Mouse (Mus musculus) fibroblast of lung, adult 2 months (primary cell): ENCODE results near the gene Coq2.
A peak's percentile ranks its signal among the peaks of the same experiment; 100 is the strongest.

ENCODE experiments used
- DNase-seq: peaks from one replicate; pipeline ENCODE4 v3.0.0-alpha.2; 2011; ENCODE audit warnings: low read depth

The Coq2 gene

DNA sequence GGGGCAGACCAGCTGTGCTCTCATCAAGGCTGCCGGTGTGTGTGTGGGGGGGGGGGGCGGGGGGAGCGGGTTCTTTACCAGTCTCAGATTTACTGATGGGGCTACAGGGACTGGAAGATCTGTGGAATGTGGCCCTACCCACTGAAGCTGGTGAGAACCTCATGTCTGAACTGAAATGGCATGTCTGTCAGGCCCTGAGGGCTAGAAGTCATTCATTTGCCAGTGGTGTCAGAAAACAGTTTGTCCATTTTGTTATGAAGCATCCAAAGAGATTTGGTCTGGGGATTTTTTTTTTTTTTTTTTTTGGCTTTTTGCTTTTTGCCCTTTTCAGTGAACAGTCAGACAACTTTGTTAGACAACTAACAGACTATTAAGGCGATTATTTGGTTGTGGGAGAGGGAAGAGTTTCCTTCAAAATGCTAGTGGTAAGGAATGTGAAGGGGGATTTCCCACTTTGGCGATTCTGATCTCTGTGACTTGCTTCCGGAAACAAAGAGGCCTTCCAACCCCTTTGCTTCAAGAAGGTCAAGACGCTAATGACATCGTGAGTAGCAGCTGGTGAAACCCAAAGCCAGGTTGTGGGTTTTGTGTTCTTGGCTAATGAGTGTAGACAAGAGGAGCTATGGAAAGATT, 52.9 kb downstream of the Coq2 start:
- no peak for DNase-seq

DNA sequence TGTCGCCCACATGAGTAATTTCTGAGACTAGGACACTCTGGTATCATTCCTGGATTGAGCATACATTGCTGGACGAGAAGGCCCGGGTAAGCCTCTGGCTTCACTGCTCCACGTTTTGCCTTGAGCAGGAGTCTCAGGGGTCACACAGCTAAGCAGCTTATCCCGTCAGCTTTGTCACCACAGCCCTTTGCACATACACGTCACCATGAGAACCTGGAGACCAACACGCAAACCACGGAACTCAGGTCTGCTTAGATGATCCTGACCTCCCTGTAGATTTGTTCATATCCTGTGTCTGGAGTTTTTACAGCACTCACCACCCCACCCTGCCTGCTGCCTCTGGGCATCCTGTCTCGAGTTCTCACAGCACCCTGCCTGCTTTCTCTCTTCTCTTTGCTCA, 54.0 kb downstream of the Coq2 start:
- no peak for DNase-seq

DNA sequence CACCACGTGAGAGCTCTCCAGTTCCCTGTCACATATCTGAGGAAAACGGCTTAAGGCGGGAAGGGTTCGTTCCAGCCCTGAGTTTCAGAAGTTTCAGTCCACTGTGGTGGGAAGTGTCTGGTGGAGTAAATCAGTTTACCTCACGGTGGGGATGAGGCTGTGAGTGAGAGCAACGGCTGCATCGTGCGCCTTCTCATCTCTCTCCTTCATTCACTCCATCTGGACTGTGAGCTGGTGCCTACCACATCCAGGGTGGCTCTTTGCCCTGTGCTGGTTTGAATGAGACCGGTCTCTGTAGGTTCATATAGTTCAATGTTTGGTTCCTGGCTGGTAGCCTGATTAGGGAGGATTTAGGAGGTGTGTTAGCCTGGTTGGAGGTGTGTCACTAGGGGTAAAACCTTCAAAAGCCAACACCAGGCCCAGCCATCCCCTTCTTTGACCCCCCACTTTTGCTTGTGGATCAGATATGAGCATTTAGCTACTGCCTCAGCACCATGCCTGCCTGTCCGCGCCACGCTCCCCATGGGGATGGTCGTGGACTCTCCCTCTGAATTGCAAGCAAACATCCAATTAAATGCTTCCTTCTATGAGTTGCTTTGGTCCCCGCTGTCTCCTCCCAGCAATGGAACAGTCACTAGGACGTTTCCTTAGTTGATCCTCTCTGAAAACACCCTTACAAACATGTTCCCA, 55.2 kb downstream of the Coq2 start:
- DNase-seq: no peak

DNA sequence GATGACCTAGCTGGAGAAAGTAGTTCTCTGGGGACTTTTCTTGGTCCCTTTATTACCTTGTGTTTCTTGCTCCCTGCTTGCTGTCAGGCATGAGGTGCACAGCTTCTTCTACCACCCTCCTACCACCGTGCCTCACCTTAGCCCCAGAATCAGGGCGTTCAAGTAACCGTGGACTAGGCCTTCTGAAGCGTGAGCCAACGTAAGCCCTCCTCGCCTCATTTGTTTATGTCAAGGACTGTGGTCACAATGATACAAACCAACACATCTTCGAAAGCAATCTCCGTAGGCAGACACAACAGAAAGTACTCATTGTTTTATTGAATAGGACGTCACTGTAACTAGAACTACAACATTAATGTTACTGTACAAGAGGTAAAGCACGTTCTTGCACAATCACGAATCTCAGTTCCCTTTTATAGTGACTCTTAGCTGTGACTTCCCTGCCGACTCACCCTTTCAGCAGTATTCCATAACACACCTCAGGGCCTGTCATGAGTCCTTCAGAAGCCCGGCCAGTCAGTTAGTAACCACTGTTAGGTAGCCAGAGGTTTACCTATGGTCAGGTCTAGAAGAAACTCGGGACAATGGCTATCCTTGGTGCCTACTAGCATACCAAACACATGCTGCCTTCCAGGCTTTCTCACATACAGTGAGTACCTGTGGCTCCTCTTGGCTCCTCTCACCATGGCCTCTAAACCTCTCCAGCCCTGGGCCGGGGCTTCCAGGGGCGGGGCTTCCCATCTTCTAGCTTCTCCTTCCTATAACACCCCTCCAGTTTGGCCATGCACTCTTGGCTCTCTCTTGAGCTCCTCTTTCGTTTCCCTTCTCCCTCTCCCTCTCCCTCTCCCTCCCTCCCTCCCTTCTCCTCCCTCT, 60.8 kb downstream of the Coq2 start:
- DNase-seq: no peak

DNA sequence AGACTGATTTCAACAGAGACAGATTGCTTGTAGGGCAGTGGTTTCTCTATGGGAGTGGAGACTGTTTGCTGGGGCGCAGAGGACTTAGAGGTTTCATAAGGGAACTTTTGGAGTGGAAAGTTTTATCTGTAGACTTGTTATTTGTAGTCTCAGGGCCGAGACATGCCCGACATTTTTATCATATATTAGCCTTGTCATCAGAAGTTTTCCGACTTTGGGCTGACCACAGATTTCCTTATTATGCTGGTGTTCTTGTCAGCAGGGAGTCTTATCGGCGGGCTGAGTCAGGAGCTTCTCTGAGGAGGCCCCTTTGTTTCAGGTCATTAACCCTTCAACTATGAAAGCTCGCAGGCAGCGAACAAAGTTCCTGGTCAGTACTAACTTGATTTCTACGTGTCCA, 67.1 kb downstream of the Coq2 start:
- DNase-seq: no peak

DNA sequence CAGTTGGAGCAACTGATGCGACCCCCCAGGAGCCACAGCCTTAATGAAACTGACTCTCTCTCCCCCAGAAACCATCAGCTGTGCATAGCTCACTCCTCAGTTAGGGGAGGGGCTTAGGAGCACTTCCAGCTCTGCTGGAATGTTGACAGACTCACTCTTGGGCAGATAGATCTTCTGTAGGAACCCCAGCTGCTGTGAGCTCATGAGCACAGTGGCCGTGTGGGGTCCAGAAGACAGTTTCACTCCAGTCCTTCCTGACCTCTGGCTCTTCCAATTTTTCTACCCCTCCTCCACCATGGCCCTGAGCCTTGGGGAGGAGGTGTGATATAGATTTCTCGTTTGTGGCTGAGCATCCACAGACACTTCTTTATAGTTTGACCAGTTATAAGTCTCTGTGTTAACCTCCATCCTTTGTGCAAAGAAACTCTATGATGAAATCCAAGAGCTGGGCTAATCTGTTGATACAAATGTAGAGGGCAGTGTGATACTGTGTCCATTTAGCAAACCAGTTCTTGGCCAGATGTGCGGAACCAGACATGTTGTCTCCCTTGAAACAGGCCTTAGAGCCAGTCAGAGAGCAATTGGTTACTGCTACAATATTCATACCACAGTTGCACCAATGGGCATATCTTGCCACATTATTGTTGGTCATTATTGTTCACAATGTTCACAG, 67.7 kb downstream of the Coq2 start:
- DNase-seq: no peak

DNA sequence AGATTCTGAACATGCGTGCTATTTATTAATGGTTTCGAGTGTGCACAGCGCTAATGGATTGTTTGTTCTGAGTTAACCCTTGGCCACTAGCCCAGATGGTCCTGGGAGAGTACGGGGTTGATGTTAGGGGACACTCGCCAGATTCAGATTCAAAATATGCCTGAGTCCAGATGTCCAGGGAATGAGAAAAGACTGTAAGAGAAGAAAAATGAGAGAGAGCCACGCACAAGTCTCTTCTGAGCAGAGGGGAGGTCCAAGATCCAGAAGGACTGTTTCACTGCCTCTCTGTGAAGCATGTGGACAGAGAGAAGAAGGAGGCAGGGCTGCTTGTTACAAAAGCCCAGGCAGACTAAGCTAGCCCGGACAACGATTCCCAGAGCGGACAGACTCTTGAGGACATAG, 69.1 kb downstream of the Coq2 start:
- DNase-seq: peak; percentile 34
